Mouse (Mus musculus) E14TG2a.4 (cell line): ENCODE data around the gene Vsnl1.

Experiments used
- CTCF ChIP-seq: conservative IDR thresholded peaks from 2 replicates; pipeline ENCODE4 v1.5.1; 2014; ENCODE audit warnings: low read length
- NANOG ChIP-seq: IDR thresholded peaks from 2 replicates; pipeline ENCODE4 v1.6.1; 2014; ENCODE audit warnings: borderline replicate concordance, low read length, mixed read lengths

GRCm38 (mm10) chr12:11391244-11391949 is 45.0 kb downstream of the Vsnl1 start:
- no peak for TF ChIP-seq NANOG
- TF ChIP-seq CTCF: no peak
